Mouse (Mus musculus) liver, embryonic 14.5 days (tissue): Measurements from ENCODE around the gene 1700003F12Rik. TPM values are rescaled to one million over a fixed set of nuclear protein-coding genes. Genes with fewer than 3 reads are reported as not detected.

Experiments
- ATAC-seq: fragments of 200-750 bp; cut with Nextera tagmentation; 2 replicates; pipeline ENCODE4 v1.8.0; 2017; ENCODE audit warnings: moderate number of reproducible peaks, mild to moderate bottlenecking, moderate library complexity; ENCODE audit not compliant: insufficient read depth
- DNase-seq, 3 experiments: peaks; one replicate each; pipeline ENCODE4 v3.0.0-alpha.2; 2012 to 2013; ENCODE audit warnings: low read depth in 3 of 3, low spot score in 3 of 3
- H3K27ac ChIP-seq: fragments of 300-500 bp; sonication (generic); 2 replicates; pipeline ENCODE4 v1.5.1; 2014; ENCODE audit warnings: moderate library complexity, mild to moderate bottlenecking, control low read depth, inconsistent platforms
- H3K27me3 ChIP-seq: fragments of 300-500 bp; sonication (generic); 2 replicates; pipeline ENCODE4 v1.6.1; 2014; ENCODE audit warnings: mild to moderate bottlenecking, low read length, moderate library complexity; ENCODE audit not compliant: control insufficient read depth, insufficient read depth
- H3K36me3 ChIP-seq: fragments of 300-500 bp; sonication (generic); replicated peaks from 2 replicates; pipeline ENCODE4 v1.6.1; 2014; ENCODE audit warnings: low read depth; ENCODE audit not compliant: control insufficient read depth, insufficient read depth
- H3K4me1 ChIP-seq, 2 experiments: fragments of 200-500 bp in 1 of 2; fragments of 300-500 bp in 1 of 2; sonication (generic) in 1 of 2; replicated peaks; 2 replicates each; pipeline ENCODE4 v1.6.1; 2012 to 2014; ENCODE audit warnings: antibody characterized with exemption in 1 of 2, inconsistent platforms in 1 of 2, low read length in 1 of 2; ENCODE audit not compliant: control insufficient read depth in 2 of 2, insufficient read depth in 2 of 2
- H3K4me2 ChIP-seq: fragments of 300-500 bp; sonication (generic); 2 replicates; pipeline ENCODE4 v1.6.1; 2014; ENCODE audit warnings: low read depth, mild to moderate bottlenecking, control low read depth, moderate library complexity
- H3K4me3 ChIP-seq, 2 experiments: fragments of 200-500 bp in 1 of 2; fragments of 300-500 bp in 1 of 2; sonication (generic) in 1 of 2; 2 replicates each; pipeline ENCODE4 v1.5.1; 2012 to 2014; ENCODE audit warnings: low read depth in 2 of 2, low read length in 2 of 2, mild to moderate bottlenecking in 2 of 2, control low read depth in 1 of 2, inconsistent platforms in 1 of 2, moderate library complexity in 1 of 2; ENCODE audit not compliant: insufficient read depth in 1 of 2
- H3K9ac ChIP-seq: fragments of 300-500 bp; sonication (generic); replicated peaks from 2 replicates; pipeline ENCODE4 v1.6.1; 2014; ENCODE audit warnings: mild to moderate bottlenecking, control low read depth, moderate library complexity
- H3K9me3 ChIP-seq: fragments of 300-500 bp; sonication (generic); 2 replicates; pipeline ENCODE4 v1.6.1; 2016; ENCODE audit warnings: low read length, mixed read lengths; ENCODE audit not compliant: control insufficient read depth
- CTCF ChIP-seq: IDR thresholded peaks from 2 replicates; pipeline ENCODE4 v1.5.1; 2016; ENCODE audit warnings: antibody characterized with exemption, low read depth, control low read depth
- EP300 ChIP-seq: IDR thresholded peaks from 2 replicates; pipeline ENCODE4 v1.6.1; 2016; ENCODE audit warnings: antibody characterized with exemption, low read depth
- WGBS: fragments of 180-500 bp; shearing (Covaris S2); extraction: QIAGEN DNeasy Blood & Tissue Kit; methylation state at CpG from one replicate; pipeline ENCODE4 v1.1.7; 2014; ENCODE audit not compliant: insufficient replicate concordance; 5-methylcytosine and 5-hydroxymethylcytosine counted together
- polyA plus RNA-seq, 2 experiments: library from polyadenylated mRNA; depleted of rRNA in 1 of 2; stranded (reverse) in 1 of 2; unstranded in 1 of 2; fragments of >200 nt; fragmentation: Nextera tagmentation in 1 of 2; extraction: Ambion mirVana in 1 of 2; gene quantifications; 2 replicates each; pipeline versions ENCODE4 v1.2.1 to v1.2.3; 2012 to 2014

The 1700003F12Rik gene
- polyA plus RNA-seq, 2 experiments = 1.1 to 1.3 TPM

- H3K36me3 ChIP-seq = peaks cover 5% of the 10 kb centered on the region
- H3K4me1 ChIP-seq = no peaks in the 10 kb centered on the region
- no peaks in the 10 kb centered on the region for H3K9me3 ChIP-seq
- no peak overlapping the region for H3K4me2 ChIP-seq
- no peak overlapping the region for H3K9ac ChIP-seq
- H3K4me3 ChIP-seq = no peak overlapping the region
- no peaks in the 10 kb centered on the region for H3K27me3 ChIP-seq
- ATAC-seq (no peak), DNase-seq (no peak)
- TF ChIP-seq EP300 = no peak
- TF ChIP-seq CTCF = no peak
- no peak overlapping the region for H3K27ac ChIP-seq
Observed at GRCm38 (mm10) chr2:154521449-154521848, 25.4 kb upstream of the 1700003F12Rik start.

GRCm38 (mm10) chr2:154522334-154522733 is 24.6 kb upstream of the 1700003F12Rik start:
- no peak overlapping the region for H3K9ac ChIP-seq
- no peaks in the 10 kb centered on the region for H3K27me3 ChIP-seq
- no peak overlapping the region for H3K27ac ChIP-seq
- H3K4me3 ChIP-seq = no peak overlapping the region
- DNase-seq (no peak), ATAC-seq (no peak)
- TF ChIP-seq EP300 (no peak), CTCF (no peak)
- H3K4me1 ChIP-seq = no peaks in the 10 kb centered on the region
- H3K9me3 ChIP-seq = no peaks in the 10 kb centered on the region
- 36% methylated on average over 5 of the region's 5 CpGs for whole genome bisulfite sequencing
- no peak overlapping the region for H3K4me2 ChIP-seq
- H3K36me3 ChIP-seq = peaks cover 5% of the 10 kb centered on the region

DNA sequence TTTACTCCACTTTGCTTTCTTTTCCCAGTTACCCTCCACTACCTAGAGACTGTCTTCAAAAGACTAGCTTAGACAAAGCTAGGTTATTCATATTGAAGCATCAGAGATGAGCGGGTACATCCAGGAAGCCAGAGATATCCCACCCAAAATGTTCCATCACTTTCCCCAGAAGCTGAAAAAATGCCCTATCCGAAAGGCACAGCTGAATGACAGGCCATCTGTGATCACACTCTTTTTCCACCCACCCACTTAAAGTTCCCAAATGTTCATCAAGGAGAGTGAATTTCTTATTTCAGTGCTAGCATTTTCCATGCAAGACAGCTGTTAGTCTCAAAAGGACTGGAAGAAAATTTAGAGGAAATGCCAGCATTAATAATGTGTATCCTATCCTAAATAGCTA is 21.6 kb upstream of the 1700003F12Rik start:
- H3K4me2 ChIP-seq = no peak overlapping the region
- WGBS = 88% methylated on average over 2 of the region's 2 CpGs
- H3K27me3 ChIP-seq = no peaks in the 10 kb centered on the region
- no peak overlapping the region for H3K9ac ChIP-seq
- DNase-seq (no peak), ATAC-seq (no peak)
- no peaks in the 10 kb centered on the region for H3K9me3 ChIP-seq
- no peaks in the 10 kb centered on the region for H3K4me1 ChIP-seq
- no peak overlapping the region for H3K4me3 ChIP-seq
- TF ChIP-seq EP300 (no peak), CTCF (no peak)
- no peak overlapping the region for H3K27ac ChIP-seq
- peaks cover 5% of the 10 kb centered on the region for H3K36me3 ChIP-seq

- H3K36me3 ChIP-seq = peaks cover 5% of the 10 kb centered on the region
- TF ChIP-seq EP300 = no peak
- no peaks in the 10 kb centered on the region for H3K4me1 ChIP-seq
- WGBS = 69% methylated on average over 3 of the region's 3 CpGs
- DNase-seq (no peak), ATAC-seq (no peak)
- no peak overlapping the region for H3K9ac ChIP-seq
- H3K27me3 ChIP-seq = no peaks in the 10 kb centered on the region
- H3K4me3 ChIP-seq = no peak overlapping the region
- H3K27ac ChIP-seq = no peak overlapping the region
- H3K4me2 ChIP-seq = no peak overlapping the region
- no peaks in the 10 kb centered on the region for H3K9me3 ChIP-seq
Observed at GRCm38 (mm10) chr2:154526531-154526930, 20.4 kb upstream of the 1700003F12Rik start.

GRCm38 (mm10) chr2:154532888-154533287 is 14.0 kb upstream of the 1700003F12Rik start:
- H3K27ac ChIP-seq = no peak overlapping the region
- no peaks in the 10 kb centered on the region for H3K9me3 ChIP-seq
- 49% methylated on average over 3 of the region's 3 CpGs for WGBS
- H3K27me3 ChIP-seq = no peaks in the 10 kb centered on the region
- H3K4me3 ChIP-seq = no peak overlapping the region
- ATAC-seq (no peak), DNase-seq (no peak)
- H3K9ac ChIP-seq = no peak overlapping the region
- H3K4me1 ChIP-seq = no peaks in the 10 kb centered on the region
- TF ChIP-seq CTCF (no peak), EP300 (no peak)
- H3K36me3 ChIP-seq = no peaks in the 10 kb centered on the region; the same call in none of the 2 replicates
- no peak overlapping the region for H3K4me2 ChIP-seq

DNA sequence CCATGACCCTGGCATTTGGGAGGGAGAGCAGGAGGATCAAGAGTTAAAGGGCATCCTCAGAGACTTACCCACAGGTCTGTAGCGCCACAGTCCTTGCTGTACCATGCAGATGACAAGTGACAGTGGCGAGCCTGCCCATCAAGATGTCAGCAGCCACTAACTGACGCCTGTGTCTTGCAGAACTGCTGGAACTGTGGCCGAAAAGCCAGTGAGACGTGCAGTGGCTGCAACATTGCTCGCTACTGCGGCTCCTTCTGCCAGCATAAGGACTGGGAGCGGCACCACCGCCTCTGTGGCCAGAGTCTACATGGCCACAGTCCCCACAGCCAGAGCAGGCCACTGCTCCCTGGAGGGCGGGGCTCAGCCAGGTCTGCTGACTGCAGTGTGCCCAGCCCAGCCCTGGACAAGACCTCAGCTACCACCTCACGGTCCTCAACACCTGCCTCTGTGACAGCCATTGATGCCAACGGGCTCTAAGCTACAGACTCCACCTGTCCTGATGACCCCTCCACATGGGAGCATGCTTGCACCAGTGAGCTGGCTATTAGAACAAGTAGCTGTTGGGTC is 12.1 kb upstream of the 1700003F12Rik start:
- no peak overlapping the region for H3K9ac ChIP-seq

More for the DNA sequence above, 12.1 kb upstream of the 1700003F12Rik start:
- DNase-seq (no peak), ATAC-seq (no peak)
- no peaks in the 10 kb centered on the region; the same call in 1 of the 2 replicates for H3K36me3 ChIP-seq
- H3K27me3 ChIP-seq = no peaks in the 10 kb centered on the region
- no peak overlapping the region for H3K4me2 ChIP-seq
- peaks cover 0 to 4% of the 10 kb centered on the region in 2 experiments; a peak in 1 of 4 replicates for H3K4me1 ChIP-seq
- 76% methylated on average over 12 of the region's 12 CpGs for WGBS
- H3K4me3 ChIP-seq = no peak overlapping the region
- no peaks in the 10 kb centered on the region for H3K9me3 ChIP-seq
- no peak overlapping the region for H3K27ac ChIP-seq
- TF ChIP-seq CTCF (no peak), EP300 (no peak)
